Mouse (Mus musculus): ENCODE measurements around the gene Prnp. TPM values are rescaled to one million over a fixed set of nuclear protein-coding genes. Genes with fewer than 3 reads are reported as not detected.

Prnp gene
- polyA plus RNA-seq, 1 experiment from 2014 or later, result 50.3 TPM

DNA sequence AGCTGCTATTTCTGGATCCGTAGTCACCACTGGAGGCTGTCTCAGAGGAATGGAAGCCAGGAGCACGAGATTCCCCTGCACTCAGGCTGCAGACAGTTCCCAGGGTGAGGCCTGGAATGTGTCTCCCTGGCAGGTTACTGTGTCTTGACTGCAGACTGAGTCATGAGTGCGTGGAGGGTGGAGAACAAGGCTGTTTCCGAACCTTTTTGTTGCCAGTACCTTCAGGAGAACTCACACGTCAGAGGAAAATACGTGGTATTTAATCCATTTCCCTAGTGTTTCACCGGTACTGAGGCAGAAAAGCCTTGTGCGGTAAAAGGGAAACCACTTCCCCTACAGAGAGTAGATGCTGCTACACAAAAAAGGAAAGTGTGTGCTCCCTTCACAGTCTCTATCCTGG lies 6.9 kb upstream of the Prnp start:
- Histone ChIP-seq H3K9ac (ENCODE audit: low read depth, low read length) (no peak overlapping the region), H3K27me3 (replicated peaks; ENCODE audit: control insufficient read depth, insufficient read depth, low read length) (no peaks in the 10 kb centered on the region), H3K36me3 (ENCODE audit: control insufficient read depth, insufficient read depth, low read length) (no peaks in the 10 kb centered on the region), H3K4me1 (ENCODE audit: control insufficient read depth, insufficient read depth, low read length) (no peaks in the 10 kb centered on the region), H3K4me2 (ENCODE audit: low read depth, low read length) (no peak overlapping the region), H3K27ac (replicated peaks; ENCODE audit: low read depth, low read length) (peak overlapping the region; percentile 21; the same call in 1 of the 2 replicates), H3K9me3 (ENCODE audit: control insufficient read depth, low read length) (no peaks in the 10 kb centered on the region), H3K4me3 (ENCODE audit: low read depth, low read length) (no peak overlapping the region)
- 39% methylated on average over 8 of the region's 8 CpGs for WGBS
- DNase-seq (ENCODE audit: low spot score), result peak; percentile 59
- ATAC-seq (ENCODE audit: low read depth), result peak; percentile 70; the same call in 1 of the 2 replicates

DNA sequence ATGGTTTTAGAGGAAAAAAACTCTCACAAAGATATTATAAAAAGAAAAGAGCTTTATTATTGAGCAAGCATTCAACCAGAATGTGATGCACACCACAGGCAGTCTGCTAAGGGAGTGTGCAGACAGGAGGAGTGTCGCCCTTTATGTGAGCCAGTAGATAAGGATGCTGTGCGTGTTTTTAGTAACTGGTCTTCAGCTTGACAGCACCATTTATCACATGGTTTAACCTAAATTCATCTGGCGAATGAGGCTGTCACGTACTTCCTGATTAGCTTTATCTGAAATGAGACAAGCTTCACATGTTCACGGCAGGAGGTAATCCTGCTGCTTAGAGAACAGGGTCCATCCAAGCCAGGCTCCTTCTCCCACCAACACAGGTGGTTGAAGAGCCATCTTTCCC lies 4.7 kb upstream of the Prnp start:
- no peaks in the 10 kb centered on the region for H3K9me3 ChIP-seq (ENCODE audit: control insufficient read depth, low read length)
- 0 out of 2 replicates have a peak, but pooled peaks cover 3% of the 10 kb centered on the region for H3K4me1 ChIP-seq (ENCODE audit: control insufficient read depth, insufficient read depth, low read length)
- 65% methylated on average over 5 of the region's 5 CpGs for WGBS
- no peaks in the 10 kb centered on the region for H3K36me3 ChIP-seq (ENCODE audit: control insufficient read depth, insufficient read depth, low read length)
- H3K27ac ChIP-seq (replicated peaks; ENCODE audit: low read depth, low read length), result no peak overlapping the region
- ATAC-seq (ENCODE audit: low read depth) (no peak), DNase-seq (ENCODE audit: low spot score) (no peak)
- H3K27me3 ChIP-seq (replicated peaks; ENCODE audit: control insufficient read depth, insufficient read depth, low read length), result no peaks in the 10 kb centered on the region
- H3K4me2 ChIP-seq (ENCODE audit: low read depth, low read length), result no peak overlapping the region
- no peak overlapping the region for H3K9ac ChIP-seq (ENCODE audit: low read depth, low read length)
- no peak overlapping the region for H3K4me3 ChIP-seq (ENCODE audit: low read depth, low read length)

DNA sequence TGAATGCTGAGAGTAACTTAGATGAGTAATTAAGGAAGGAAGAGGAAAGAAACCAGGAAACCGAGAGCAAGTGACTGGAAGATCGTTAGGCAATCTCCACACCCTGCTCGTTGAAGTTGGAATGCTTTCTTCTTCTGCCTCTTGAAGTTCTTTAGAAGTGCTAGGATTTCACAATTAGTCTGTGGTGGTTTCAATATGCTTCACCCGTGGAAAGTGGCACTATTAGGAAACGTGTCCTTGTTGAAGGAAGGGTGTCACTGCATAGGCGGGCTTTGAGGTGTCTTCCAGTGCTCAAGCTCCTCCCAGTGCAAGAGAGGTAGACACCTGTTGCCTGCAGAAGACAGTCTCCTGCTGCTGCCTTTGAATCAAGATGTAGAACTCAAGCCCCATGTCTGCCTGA lies 4.0 kb upstream of the Prnp start:
- Histone ChIP-seq H3K4me1 (ENCODE audit: control insufficient read depth, insufficient read depth, low read length) (0 out of 2 replicates have a peak, but pooled peaks cover 5% of the 10 kb centered on the region), H3K9ac (ENCODE audit: low read depth, low read length) (no peak overlapping the region), H3K27ac (replicated peaks; ENCODE audit: low read depth, low read length) (no peak overlapping the region), H3K9me3 (ENCODE audit: control insufficient read depth, low read length) (no peaks in the 10 kb centered on the region), H3K27me3 (replicated peaks; ENCODE audit: control insufficient read depth, insufficient read depth, low read length) (no peaks in the 10 kb centered on the region), H3K4me3 (ENCODE audit: low read depth, low read length) (no peak overlapping the region), H3K36me3 (ENCODE audit: control insufficient read depth, insufficient read depth, low read length) (no peaks in the 10 kb centered on the region), H3K4me2 (ENCODE audit: low read depth, low read length) (no peak overlapping the region)
- WGBS, result 79% methylated on average over 6 of the region's 6 CpGs
- DNase-seq (ENCODE audit: low spot score), result no peak
- ATAC-seq (ENCODE audit: low read depth), result no peak

DNA sequence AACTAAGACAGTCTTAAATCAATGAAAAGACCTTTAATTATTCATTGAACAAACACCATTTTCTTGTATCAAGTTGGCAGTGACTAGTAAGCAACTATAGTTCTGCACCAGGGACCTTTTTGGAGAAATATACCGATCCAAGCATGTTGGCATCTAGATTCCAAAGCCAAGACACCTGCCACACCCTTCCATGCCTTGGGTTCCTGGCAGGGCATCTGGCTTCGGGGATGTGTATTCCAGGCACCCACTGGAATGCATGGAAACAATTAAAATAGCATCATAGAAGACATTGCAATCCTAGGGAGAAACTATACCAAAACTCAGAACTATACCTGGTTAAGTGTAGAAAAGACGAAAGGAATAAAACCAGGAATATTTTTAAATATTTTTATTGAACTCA lies 3.5 kb upstream of the Prnp start:
- H3K36me3 ChIP-seq (ENCODE audit: control insufficient read depth, insufficient read depth, low read length), result no peaks in the 10 kb centered on the region
- no peak overlapping the region for H3K27ac ChIP-seq (replicated peaks; ENCODE audit: low read depth, low read length)
- no peak overlapping the region for H3K4me3 ChIP-seq (ENCODE audit: low read depth, low read length)
- DNase-seq (ENCODE audit: low spot score) (no peak), ATAC-seq (ENCODE audit: low read depth) (no peak)
- H3K27me3 ChIP-seq (replicated peaks; ENCODE audit: control insufficient read depth, insufficient read depth, low read length), result no peaks in the 10 kb centered on the region
- H3K4me1 ChIP-seq (ENCODE audit: control insufficient read depth, insufficient read depth, low read length), result 0 out of 2 replicates have a peak, but pooled peaks cover 9% of the 10 kb centered on the region
- H3K9me3 ChIP-seq (ENCODE audit: control insufficient read depth, low read length), result no peaks in the 10 kb centered on the region
- WGBS, result 73% methylated on average over 3 of the region's 3 CpGs
- no peak overlapping the region for H3K9ac ChIP-seq (ENCODE audit: low read depth, low read length)
- H3K4me2 ChIP-seq (ENCODE audit: low read depth, low read length), result no peak overlapping the region

DNA sequence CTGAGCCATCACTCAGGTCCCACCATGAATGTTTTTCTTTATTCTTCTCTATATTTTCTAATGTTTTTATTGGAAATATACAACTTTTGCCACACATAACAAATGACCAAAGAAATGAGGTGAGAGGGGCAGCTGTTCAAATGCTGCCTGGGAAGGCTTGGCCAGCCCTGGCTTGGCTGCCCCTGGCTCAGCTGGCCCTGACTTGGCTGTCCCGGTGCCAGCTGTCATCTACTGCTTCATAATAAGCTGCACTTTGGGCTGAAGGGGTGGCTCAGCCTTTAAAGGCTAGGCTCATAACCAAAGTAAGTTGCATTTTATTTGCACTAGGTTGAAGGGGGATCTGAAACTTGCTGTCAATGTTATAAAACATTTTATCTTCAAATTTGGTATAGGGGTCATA lies 2.9 kb upstream of the Prnp start:
- Histone ChIP-seq H3K27me3 (replicated peaks; ENCODE audit: control insufficient read depth, insufficient read depth, low read length) (no peaks in the 10 kb centered on the region), H3K27ac (replicated peaks; ENCODE audit: low read depth, low read length) (no peak overlapping the region), H3K36me3 (ENCODE audit: control insufficient read depth, insufficient read depth, low read length) (no peaks in the 10 kb centered on the region), H3K4me1 (ENCODE audit: control insufficient read depth, insufficient read depth, low read length) (peaks cover 15% of the 10 kb centered on the region; the same call in 1 of the 2 replicates), H3K9me3 (ENCODE audit: control insufficient read depth, low read length) (no peaks in the 10 kb centered on the region), H3K4me2 (ENCODE audit: low read depth, low read length) (no peak overlapping the region), H3K9ac (ENCODE audit: low read depth, low read length) (no peak overlapping the region), H3K4me3 (ENCODE audit: low read depth, low read length) (no peak overlapping the region)
- DNase-seq (ENCODE audit: low spot score) (no peak), ATAC-seq (ENCODE audit: low read depth) (no peak)
- 78% methylated on average over 1 of the region's 1 CpGs for WGBS

DNA sequence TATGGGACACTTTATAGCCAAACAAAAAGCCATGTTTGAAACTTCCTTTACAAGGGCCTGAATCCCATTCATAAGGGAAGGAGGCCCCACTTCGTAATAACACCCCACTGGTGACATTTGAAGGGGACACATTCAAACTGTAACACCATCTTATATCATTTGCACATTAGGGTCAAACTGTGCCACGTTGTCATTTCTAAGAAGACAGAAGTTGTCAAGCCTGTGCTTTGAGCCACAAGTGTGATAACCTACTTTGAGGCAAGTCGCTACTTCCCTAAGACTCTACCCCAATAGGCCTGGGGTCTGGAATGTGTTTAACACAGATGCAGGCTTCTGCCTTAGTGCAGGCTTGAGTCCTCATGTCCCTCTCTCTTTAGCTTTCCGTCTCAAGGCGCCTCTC lies 2.4 kb upstream of the Prnp start:
- 82% methylated on average over 5 of the region's 5 CpGs for WGBS
- H3K4me2 ChIP-seq (ENCODE audit: low read depth, low read length), result no peak overlapping the region
- no peak overlapping the region for H3K9ac ChIP-seq (ENCODE audit: low read depth, low read length)
- no peaks in the 10 kb centered on the region for H3K27me3 ChIP-seq (replicated peaks; ENCODE audit: control insufficient read depth, insufficient read depth, low read length)
- DNase-seq (ENCODE audit: low spot score) (no peak), ATAC-seq (ENCODE audit: low read depth) (no peak)
- H3K4me1 ChIP-seq (ENCODE audit: control insufficient read depth, insufficient read depth, low read length), result peaks cover 15% of the 10 kb centered on the region; the same call in 1 of the 2 replicates
- no peaks in the 10 kb centered on the region for H3K36me3 ChIP-seq (ENCODE audit: control insufficient read depth, insufficient read depth, low read length)
- no peaks in the 10 kb centered on the region for H3K9me3 ChIP-seq (ENCODE audit: control insufficient read depth, low read length)
- H3K27ac ChIP-seq (replicated peaks; ENCODE audit: low read depth, low read length), result no peak overlapping the region
- no peak overlapping the region for H3K4me3 ChIP-seq (ENCODE audit: low read depth, low read length)

DNA sequence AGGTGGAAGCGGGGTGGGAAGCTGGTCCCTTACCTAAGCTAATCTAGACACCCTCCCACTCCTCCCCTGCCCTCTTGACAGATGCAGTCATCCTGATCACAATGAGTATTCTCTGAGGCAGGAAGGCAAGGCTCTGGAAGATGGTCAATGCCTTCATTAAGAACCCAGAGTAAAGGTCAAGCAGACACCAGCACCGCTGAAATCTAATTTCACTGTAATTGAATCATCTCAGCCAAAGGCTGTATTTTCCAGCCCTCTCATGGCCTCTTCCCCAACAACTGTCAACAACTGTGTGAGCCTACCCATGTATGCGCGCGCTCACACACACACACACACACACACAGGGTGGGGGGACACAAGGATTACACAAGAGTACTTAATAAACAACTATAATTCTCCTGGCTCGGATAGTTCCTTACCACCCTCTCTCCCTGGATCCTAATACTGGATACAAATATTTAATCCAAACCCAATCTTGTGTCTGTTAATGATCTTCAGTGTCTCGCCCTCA lies 1.3 kb upstream of the Prnp start:
- Histone ChIP-seq H3K27me3 (replicated peaks; ENCODE audit: control insufficient read depth, insufficient read depth, low read length) (no peaks in the 10 kb centered on the region), H3K4me3 (ENCODE audit: low read depth, low read length) (no peak overlapping the region), H3K9me3 (ENCODE audit: control insufficient read depth, low read length) (no peaks in the 10 kb centered on the region), H3K27ac (replicated peaks; ENCODE audit: low read depth, low read length) (no peak overlapping the region), H3K9ac (ENCODE audit: low read depth, low read length) (no peak overlapping the region), H3K4me1 (ENCODE audit: control insufficient read depth, insufficient read depth, low read length) (peaks cover 15% of the 10 kb centered on the region; the same call in 1 of the 2 replicates), H3K36me3 (ENCODE audit: control insufficient read depth, insufficient read depth, low read length) (0 out of 2 replicates have a peak, but pooled peaks cover 3% of the 10 kb centered on the region), H3K4me2 (ENCODE audit: low read depth, low read length) (no peak overlapping the region)
- ATAC-seq (ENCODE audit: low read depth), result no peak
- 78% methylated on average over 7 of the region's 7 CpGs for WGBS
- DNase-seq (ENCODE audit: low spot score), result no peak

DNA sequence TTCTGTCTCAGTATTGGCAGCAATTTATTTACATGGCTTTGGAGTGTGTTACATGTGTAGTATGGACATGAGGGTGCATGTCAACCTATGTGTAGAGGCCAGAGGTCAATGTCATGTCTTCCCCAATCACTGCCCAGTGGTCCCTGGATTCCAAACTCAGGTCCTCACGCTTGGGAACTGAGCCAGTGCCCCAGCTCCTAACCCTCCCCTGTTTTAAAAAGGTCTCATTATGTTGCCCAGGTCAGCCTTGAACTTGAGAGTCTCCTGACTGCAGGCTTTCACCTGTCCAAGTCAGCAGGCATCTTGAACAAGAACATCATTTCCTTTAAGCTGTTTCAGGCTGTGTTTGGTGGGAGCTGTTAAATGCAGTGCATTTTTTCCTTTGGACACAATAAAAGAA lies 822 bp upstream of the Prnp start:
- no peak overlapping the region for H3K9ac ChIP-seq (ENCODE audit: low read depth, low read length)
- no peaks in the 10 kb centered on the region for H3K27me3 ChIP-seq (replicated peaks; ENCODE audit: control insufficient read depth, insufficient read depth, low read length)
- H3K36me3 ChIP-seq (ENCODE audit: control insufficient read depth, insufficient read depth, low read length), result 0 out of 2 replicates have a peak, but pooled peaks cover 3% of the 10 kb centered on the region
- peak overlapping the region; percentile 69; the same call in 1 of the 2 replicates for H3K4me3 ChIP-seq (ENCODE audit: low read depth, low read length)
- peak overlapping the region; percentile 70 for H3K4me2 ChIP-seq (ENCODE audit: low read depth, low read length)
- WGBS, result 88% methylated on average over 1 of the region's 1 CpGs
- H3K27ac ChIP-seq (replicated peaks; ENCODE audit: low read depth, low read length), result no peak overlapping the region
- peaks cover 15% of the 10 kb centered on the region; the same call in 1 of the 2 replicates for H3K4me1 ChIP-seq (ENCODE audit: control insufficient read depth, insufficient read depth, low read length)
- H3K9me3 ChIP-seq (ENCODE audit: control insufficient read depth, low read length), result no peaks in the 10 kb centered on the region
- no peak for DNase-seq (ENCODE audit: low spot score)
- ATAC-seq (ENCODE audit: low read depth), result no peak

DNA sequence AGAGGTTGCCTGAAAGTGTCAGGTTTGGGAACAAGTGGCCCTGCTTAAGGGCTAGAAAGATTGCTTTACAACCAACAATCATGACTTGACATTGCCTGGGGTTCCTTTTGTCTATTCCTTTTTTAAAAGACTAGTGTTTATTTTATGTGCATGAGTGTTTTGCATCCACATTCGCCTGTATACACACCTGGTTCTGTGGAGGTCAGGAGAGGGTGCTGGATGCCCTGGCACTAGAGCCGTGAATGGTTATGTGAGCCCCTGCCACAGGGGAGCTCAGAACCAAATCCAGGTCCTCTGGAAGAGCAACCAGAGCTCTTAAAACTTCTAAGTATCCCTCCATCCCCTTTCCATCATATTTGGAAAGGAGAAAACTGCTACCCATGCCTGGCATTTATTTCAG lies 1.1 kb downstream of the Prnp start:
- H3K4me2 ChIP-seq (ENCODE audit: low read depth, low read length), result peak overlapping the region; percentile 70
- H3K27ac ChIP-seq (replicated peaks; ENCODE audit: low read depth, low read length), result no peak overlapping the region
- peak overlapping the region; percentile 15; the same call in 1 of the 2 replicates for H3K9ac ChIP-seq (ENCODE audit: low read depth, low read length)
- H3K4me1 ChIP-seq (ENCODE audit: control insufficient read depth, insufficient read depth, low read length), result peaks cover 15% of the 10 kb centered on the region; the same call in 1 of the 2 replicates
- 50% methylated on average over 2 of the region's 2 CpGs for WGBS
- no peak for ATAC-seq (ENCODE audit: low read depth)
- H3K36me3 ChIP-seq (ENCODE audit: control insufficient read depth, insufficient read depth, low read length), result peaks cover 11% of the 10 kb centered on the region; the same call in 1 of the 2 replicates
- DNase-seq (ENCODE audit: low spot score), result no peak
- H3K9me3 ChIP-seq (ENCODE audit: control insufficient read depth, low read length), result no peaks in the 10 kb centered on the region
- no peaks in the 10 kb centered on the region for H3K27me3 ChIP-seq (replicated peaks; ENCODE audit: control insufficient read depth, insufficient read depth, low read length)
- H3K4me3 ChIP-seq (ENCODE audit: low read depth, low read length), result peak overlapping the region; percentile 69
